Mouse (Mus musculus): ENCODE measurements around the gene Map3k19. TPM values are rescaled to one million over a fixed set of nuclear protein-coding genes. Genes with fewer than 3 reads are reported as not detected.

The Map3k19 gene
- polyA plus RNA-seq (2014; fragmentation: Nextera tagmentation; extraction: Ambion mirVana): 0.43 and 0.47 TPM in 2 replicates

- Histone ChIP-seq H3K4me1 (ENCODE audit: control insufficient read depth, insufficient read depth, low read length) (no peaks in the 10 kb centered on the region), H3K9me3 (ENCODE audit: control insufficient read depth, low read length) (peaks cover 9% of the 10 kb centered on the region), H3K4me2 (ENCODE audit: low read length) (no peak within 1 kb of the TSS), H3K27me3 (ENCODE audit: control insufficient read depth, insufficient read depth, low read length) (no peaks in the 10 kb centered on the region), H3K4me3 (replicated peaks; ENCODE audit: low read depth, low read length) (no peak within 1 kb of the TSS), H3K36me3 (ENCODE audit: control insufficient read depth, insufficient read depth, low read length) (no peaks in the 10 kb centered on the region), H3K9ac (replicated peaks; ENCODE audit: low read length) (no peak within 1 kb of the TSS), H3K27ac (replicated peaks; ENCODE audit: low read depth, low read length) (no peak within 1 kb of the TSS)
- 64% methylated on average over 14 of the region's 14 CpGs for WGBS
- no peak for ATAC-seq (ENCODE audit: low FRiP score, low TSS enrichment)
- DNase-seq: peak; percentile 45
Measured at GRCm38 (mm10) chr1:127854486-127855222, at the start of gene Map3k19. Gene Map3k19 (minus strand): TSS chr1:127855031.

- Histone ChIP-seq H3K4me3 (replicated peaks; ENCODE audit: low read depth, low read length) (no peak overlapping the region), H3K4me1 (ENCODE audit: control insufficient read depth, insufficient read depth, low read length) (no peaks in the 10 kb centered on the region), H3K27me3 (ENCODE audit: control insufficient read depth, insufficient read depth, low read length) (no peaks in the 10 kb centered on the region), H3K9me3 (ENCODE audit: control insufficient read depth, low read length) (no peaks in the 10 kb centered on the region), H3K9ac (replicated peaks; ENCODE audit: low read length) (no peak overlapping the region), H3K27ac (replicated peaks; ENCODE audit: low read depth, low read length) (no peak overlapping the region), H3K4me2 (ENCODE audit: low read length) (no peak overlapping the region), H3K36me3 (ENCODE audit: control insufficient read depth, insufficient read depth, low read length) (peaks cover 5% of the 10 kb centered on the region)
- 93% methylated on average over 1 of the region's 1 CpGs for WGBS
- DNase-seq (no peak), ATAC-seq (ENCODE audit: low FRiP score, low TSS enrichment) (no peak)
Measured at GRCm38 (mm10) chr1:127899401-127899800, 44.6 kb upstream of the Map3k19 start.

DNA sequence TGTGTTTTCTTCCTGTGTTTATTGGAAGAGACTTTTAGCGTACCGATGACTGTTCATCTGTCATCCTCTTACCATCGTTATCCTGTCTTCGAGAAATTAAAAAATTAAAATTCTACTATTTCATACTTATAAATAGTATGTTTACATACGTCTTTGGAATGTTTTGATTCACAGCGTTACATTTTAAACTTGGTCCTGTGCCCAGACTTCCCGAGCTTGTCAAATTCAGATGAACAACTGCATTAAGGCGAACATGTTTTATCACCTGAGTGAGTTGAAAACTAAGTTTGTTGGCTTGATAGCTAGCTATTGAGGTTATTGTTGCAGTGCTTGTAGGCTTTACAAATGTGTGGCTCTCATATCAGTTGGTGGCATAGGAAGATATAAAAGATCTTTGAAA lies 14.4 kb upstream of the Map3k19 start:
- peak overlapping the region; percentile 84 for H3K4me3 ChIP-seq (replicated peaks; ENCODE audit: low read depth, low read length)
- no peaks in the 10 kb centered on the region for H3K27me3 ChIP-seq (ENCODE audit: control insufficient read depth, insufficient read depth, low read length)
- ATAC-seq (ENCODE audit: low FRiP score, low TSS enrichment) (no peak), DNase-seq (no peak)
- H3K27ac ChIP-seq (replicated peaks; ENCODE audit: low read depth, low read length): no peak overlapping the region
- peak overlapping the region; percentile 57 for H3K4me2 ChIP-seq (ENCODE audit: low read length)
- peaks cover 9% of the 10 kb centered on the region for H3K36me3 ChIP-seq (ENCODE audit: control insufficient read depth, insufficient read depth, low read length)
- 48% methylated on average over 8 of the region's 8 CpGs for WGBS
- H3K9ac ChIP-seq (replicated peaks; ENCODE audit: low read length): peak overlapping the region; percentile 73
- no peaks in the 10 kb centered on the region for H3K9me3 ChIP-seq (ENCODE audit: control insufficient read depth, low read length)
- H3K4me1 ChIP-seq (ENCODE audit: control insufficient read depth, insufficient read depth, low read length): peaks cover 8% of the 10 kb centered on the region

DNA sequence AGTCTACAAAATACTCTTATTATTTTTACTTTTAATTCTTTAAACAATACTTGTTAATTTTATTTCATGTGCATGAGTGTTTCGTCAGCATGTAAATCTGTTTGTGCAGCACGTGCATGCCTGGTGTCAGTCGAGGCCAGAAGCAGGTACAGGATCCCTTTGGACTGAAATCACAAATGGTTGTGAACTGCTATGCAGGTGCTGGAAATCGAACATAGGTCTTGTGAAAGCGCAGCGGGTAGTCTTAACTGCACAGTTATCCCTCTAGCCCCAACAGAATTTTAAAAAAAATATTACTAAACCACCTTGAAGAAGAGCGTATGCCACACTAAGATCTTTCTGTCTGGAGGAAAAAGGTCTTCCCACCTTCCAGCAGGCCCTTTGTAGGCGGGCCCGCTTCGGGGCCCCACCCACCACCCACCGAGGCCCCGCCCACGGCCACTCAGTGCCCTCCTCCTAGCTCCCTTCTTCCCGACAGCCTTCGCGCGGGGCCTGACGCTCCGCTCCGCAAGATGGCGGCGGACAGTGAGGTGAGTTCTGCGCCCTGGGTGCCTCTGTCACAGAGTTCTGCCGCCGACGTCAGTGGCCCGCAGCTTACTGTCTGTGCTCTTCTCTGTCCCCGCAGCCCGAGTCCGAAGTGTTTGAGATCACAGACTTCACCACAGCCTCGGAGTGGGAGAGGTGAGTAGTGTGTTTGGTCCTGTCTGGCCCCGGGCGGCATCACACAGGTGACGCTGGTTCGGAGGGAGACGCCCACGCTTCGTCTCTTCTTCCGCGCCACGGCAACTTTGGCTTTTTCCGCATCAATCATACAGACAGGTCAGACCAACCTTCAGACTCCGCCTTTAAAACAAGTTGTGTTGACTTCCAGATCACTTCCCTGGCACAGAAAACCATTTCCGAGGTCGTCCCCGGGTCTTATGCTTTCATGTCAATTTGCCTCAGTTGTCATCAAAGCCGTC lies 13.8 kb upstream of the Map3k19 start, which contains the start of gene Rab3gap1:
Rab3gap1 (plus strand) TSS at position 474 of the 962 bp plus-strand sequence.
- peak within 1 kb of the TSS; percentile 77 for H3K27ac ChIP-seq (replicated peaks; ENCODE audit: low read depth, low read length)
- H3K27me3 ChIP-seq (ENCODE audit: control insufficient read depth, insufficient read depth, low read length): no peaks in the 10 kb centered on the region
- H3K4me2 ChIP-seq (ENCODE audit: low read length): peak within 1 kb of the TSS; percentile 57
- no peaks in the 10 kb centered on the region for H3K9me3 ChIP-seq (ENCODE audit: control insufficient read depth, low read length)
- peak within 1 kb of the TSS; percentile 84 for H3K4me3 ChIP-seq (replicated peaks; ENCODE audit: low read depth, low read length)
- H3K4me1 ChIP-seq (ENCODE audit: control insufficient read depth, insufficient read depth, low read length): peaks cover 8% of the 10 kb centered on the region
- DNase-seq (peak; percentile 94), ATAC-seq (ENCODE audit: low FRiP score, low TSS enrichment) (peak; percentile 98)
- H3K36me3 ChIP-seq (ENCODE audit: control insufficient read depth, insufficient read depth, low read length): peaks cover 8% of the 10 kb centered on the region
- peak within 1 kb of the TSS; percentile 73 for H3K9ac ChIP-seq (replicated peaks; ENCODE audit: low read length)
- 12% methylated on average over 47 of the region's 47 CpGs for WGBS

DNA sequence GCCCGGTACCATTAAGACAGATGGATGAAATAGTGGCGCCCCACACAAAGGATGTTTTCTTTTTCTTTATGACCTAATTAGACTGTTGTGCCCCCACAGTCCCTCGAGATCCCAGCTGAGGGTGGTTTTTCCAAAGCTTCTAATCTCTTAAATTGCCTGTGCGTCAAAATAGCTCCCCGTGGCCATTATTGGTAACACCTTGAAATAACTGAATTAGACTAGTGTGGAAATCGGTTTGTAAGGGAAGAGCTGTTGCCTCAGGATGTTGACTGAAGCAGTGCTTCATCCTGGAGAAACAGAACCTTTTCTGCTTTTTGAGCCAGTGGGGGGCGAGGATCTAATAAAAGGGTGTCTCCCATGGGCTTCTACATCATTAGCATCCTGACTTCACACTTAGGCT lies 9.0 kb upstream of the Map3k19 start:
- no peak overlapping the region for H3K4me2 ChIP-seq (ENCODE audit: low read length)
- 41% methylated on average over 7 of the region's 7 CpGs for WGBS
- no peaks in the 10 kb centered on the region for H3K9me3 ChIP-seq (ENCODE audit: control insufficient read depth, low read length)
- no peaks in the 10 kb centered on the region for H3K36me3 ChIP-seq (ENCODE audit: control insufficient read depth, insufficient read depth, low read length)
- H3K9ac ChIP-seq (replicated peaks; ENCODE audit: low read length): no peak overlapping the region
- no peak overlapping the region for H3K4me3 ChIP-seq (replicated peaks; ENCODE audit: low read depth, low read length)
- H3K4me1 ChIP-seq (ENCODE audit: control insufficient read depth, insufficient read depth, low read length): no peaks in the 10 kb centered on the region
- H3K27me3 ChIP-seq (ENCODE audit: control insufficient read depth, insufficient read depth, low read length): no peaks in the 10 kb centered on the region
- DNase-seq (peak; percentile 60), ATAC-seq (ENCODE audit: low FRiP score, low TSS enrichment) (no peak)
- no peak overlapping the region for H3K27ac ChIP-seq (replicated peaks; ENCODE audit: low read depth, low read length)

DNA sequence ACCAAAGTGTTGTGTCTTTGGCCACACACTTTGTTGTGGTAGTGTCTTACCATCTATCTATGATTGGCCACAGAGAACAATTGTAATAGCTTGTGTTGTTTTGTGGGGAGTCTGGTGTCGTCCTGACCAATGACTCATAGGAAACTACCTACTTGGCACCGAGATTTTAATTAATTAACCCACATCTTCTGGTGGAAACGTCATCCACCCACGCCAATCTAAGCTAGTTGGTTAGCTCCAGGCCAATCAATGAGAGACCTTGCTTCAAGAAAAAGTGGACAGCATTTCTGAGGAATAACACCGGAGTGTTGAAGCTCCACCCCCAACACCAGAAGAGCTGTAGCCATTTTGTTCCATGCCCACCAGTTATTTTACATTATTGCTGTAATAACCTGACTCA lies 7.1 kb upstream of the Map3k19 start:
- H3K4me3 ChIP-seq (replicated peaks; ENCODE audit: low read depth, low read length): no peak overlapping the region
- no peaks in the 10 kb centered on the region for H3K27me3 ChIP-seq (ENCODE audit: control insufficient read depth, insufficient read depth, low read length)
- H3K4me1 ChIP-seq (ENCODE audit: control insufficient read depth, insufficient read depth, low read length): no peaks in the 10 kb centered on the region
- ATAC-seq (ENCODE audit: low FRiP score, low TSS enrichment): no peak
- no peak for DNase-seq
- no peaks in the 10 kb centered on the region for H3K9me3 ChIP-seq (ENCODE audit: control insufficient read depth, low read length)
- H3K27ac ChIP-seq (replicated peaks; ENCODE audit: low read depth, low read length): no peak overlapping the region
- no peak overlapping the region for H3K4me2 ChIP-seq (ENCODE audit: low read length)
- H3K36me3 ChIP-seq (ENCODE audit: control insufficient read depth, insufficient read depth, low read length): no peaks in the 10 kb centered on the region
- 93% methylated on average over 5 of the region's 5 CpGs for WGBS
- no peak overlapping the region for H3K9ac ChIP-seq (replicated peaks; ENCODE audit: low read length)

DNA sequence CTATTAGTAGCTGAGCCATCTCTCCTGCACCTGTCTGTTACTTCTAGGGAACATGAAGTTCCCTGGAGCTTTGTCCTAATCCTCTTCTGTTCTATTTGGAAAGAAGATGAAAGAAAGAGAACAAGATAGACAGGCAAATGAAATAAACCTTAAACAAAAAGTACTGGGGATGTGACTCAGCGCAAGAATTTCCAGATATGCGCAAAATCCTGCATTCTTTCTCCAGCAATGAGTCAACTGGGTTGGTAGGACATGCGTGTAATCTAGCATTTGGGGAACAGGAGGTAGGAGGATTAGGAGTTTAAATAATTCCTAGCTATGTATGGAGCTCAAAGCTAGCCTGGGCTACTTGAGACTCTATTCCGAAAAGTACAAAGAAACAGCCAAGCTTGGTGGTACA lies 5.7 kb upstream of the Map3k19 start:
- DNase-seq (no peak), ATAC-seq (ENCODE audit: low FRiP score, low TSS enrichment) (no peak)
- WGBS: 88% methylated on average over 4 of the region's 4 CpGs
- Histone ChIP-seq H3K27ac (replicated peaks; ENCODE audit: low read depth, low read length) (no peak overlapping the region), H3K4me1 (ENCODE audit: control insufficient read depth, insufficient read depth, low read length) (no peaks in the 10 kb centered on the region), H3K9ac (replicated peaks; ENCODE audit: low read length) (no peak overlapping the region), H3K27me3 (ENCODE audit: control insufficient read depth, insufficient read depth, low read length) (no peaks in the 10 kb centered on the region), H3K9me3 (ENCODE audit: control insufficient read depth, low read length) (no peaks in the 10 kb centered on the region), H3K4me2 (ENCODE audit: low read length) (no peak overlapping the region), H3K4me3 (replicated peaks; ENCODE audit: low read depth, low read length) (no peak overlapping the region), H3K36me3 (ENCODE audit: control insufficient read depth, insufficient read depth, low read length) (no peaks in the 10 kb centered on the region)

- no peaks in the 10 kb centered on the region for H3K9me3 ChIP-seq (ENCODE audit: control insufficient read depth, low read length)
- ATAC-seq (ENCODE audit: low FRiP score, low TSS enrichment): no peak
- no peaks in the 10 kb centered on the region for H3K27me3 ChIP-seq (ENCODE audit: control insufficient read depth, insufficient read depth, low read length)
- H3K4me1 ChIP-seq (ENCODE audit: control insufficient read depth, insufficient read depth, low read length): no peaks in the 10 kb centered on the region
- H3K9ac ChIP-seq (replicated peaks; ENCODE audit: low read length): no peak overlapping the region
- no peak overlapping the region for H3K27ac ChIP-seq (replicated peaks; ENCODE audit: low read depth, low read length)
- no peak overlapping the region for H3K4me2 ChIP-seq (ENCODE audit: low read length)
- no peaks in the 10 kb centered on the region for H3K36me3 ChIP-seq (ENCODE audit: control insufficient read depth, insufficient read depth, low read length)
- WGBS: 88% methylated on average over 6 of the region's 6 CpGs
- no peak overlapping the region for H3K4me3 ChIP-seq (replicated peaks; ENCODE audit: low read depth, low read length)
- no peak for DNase-seq
Measured at GRCm38 (mm10) chr1:127859799-127860400, 5.1 kb upstream of the Map3k19 start.

Data from midbrain, embryonic 14.5 days (tissue).